Mouse (Mus musculus): ENCODE results near the gene Pnpla2. TPM values are rescaled to one million over a fixed set of nuclear protein-coding genes. Genes with fewer than 3 reads are reported as not detected.

The Pnpla2 gene
- polyA plus RNA-seq, 1 experiment from 2014 or later, result 15.2 TPM

DNA sequence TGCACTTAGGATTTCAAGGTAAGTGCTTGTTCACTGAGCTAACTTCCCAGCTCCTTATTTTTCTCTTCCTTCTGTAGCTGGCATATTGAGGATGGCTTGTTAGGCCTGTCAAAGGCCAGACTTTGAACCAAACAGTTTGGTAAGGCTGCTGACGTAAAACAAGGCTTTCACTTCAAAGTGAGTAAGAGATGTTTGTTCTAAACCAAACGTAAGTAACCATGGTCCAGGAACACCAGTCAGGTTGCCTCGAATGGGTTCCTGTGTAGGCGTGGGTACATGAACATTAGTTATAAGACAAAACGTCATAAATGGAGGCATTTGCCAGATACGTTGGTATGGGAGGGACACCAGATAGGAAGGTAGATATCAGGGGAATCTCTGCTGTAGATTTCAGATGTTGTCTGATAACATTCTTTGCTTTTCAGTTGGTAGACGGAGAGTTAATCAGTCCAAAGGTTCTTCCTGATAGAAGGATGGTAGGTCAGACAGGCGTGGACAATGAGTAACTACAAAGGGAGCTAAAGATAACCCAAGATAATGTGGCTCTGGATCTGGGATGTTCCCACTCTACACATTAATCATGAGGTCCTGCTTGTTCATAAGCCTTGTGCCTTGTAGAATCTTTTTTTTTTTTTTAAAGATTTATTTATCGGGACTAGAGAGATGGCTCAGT, 34.8 kb upstream of the Pnpla2 start:
- 91% methylated on average over 9 of the region's 9 CpGs for WGBS
- no peak overlapping the region for H3K27ac ChIP-seq (replicated peaks)
- no peaks in the 10 kb centered on the region for H3K9me3 ChIP-seq (replicated peaks)
- no peaks in the 10 kb centered on the region for H3K27me3 ChIP-seq (ENCODE audit: low read depth, poor library complexity, severe bottlenecking)
- H3K4me1 ChIP-seq, result no peaks in the 10 kb centered on the region
- no peak for DNase-seq (ENCODE audit: low spot score)
- H3K4me3 ChIP-seq, result no peak overlapping the region
- H3K36me3 ChIP-seq, result no peaks in the 10 kb centered on the region

- Histone ChIP-seq H3K4me3 (no peak overlapping the region), H3K9me3 (replicated peaks) (no peaks in the 10 kb centered on the region), H3K36me3 (no peaks in the 10 kb centered on the region), H3K27me3 (ENCODE audit: low read depth, poor library complexity, severe bottlenecking) (peaks cover 15% of the 10 kb centered on the region; the same call in 1 of the 2 replicates), H3K27ac (replicated peaks) (no peak overlapping the region), H3K4me1 (peaks cover 6% of the 10 kb centered on the region)
- 74% methylated on average over 4 of the region's 4 CpGs for WGBS
- no peak for DNase-seq (ENCODE audit: low spot score)
Measured at GRCm38 (mm10) chr7:141423811-141424210, 31.2 kb upstream of the Pnpla2 start.

- H3K4me1 ChIP-seq, result peaks cover 30% of the 10 kb centered on the region
- no peak overlapping the region for H3K27ac ChIP-seq (replicated peaks)
- no peak overlapping the region for H3K4me3 ChIP-seq
- DNase-seq (ENCODE audit: low spot score), result no peak
- WGBS, result 85% methylated on average over 12 of the region's 12 CpGs
- no peaks in the 10 kb centered on the region for H3K9me3 ChIP-seq (replicated peaks)
- H3K27me3 ChIP-seq (ENCODE audit: low read depth, poor library complexity, severe bottlenecking), result peaks cover 15% of the 10 kb centered on the region; the same call in 1 of the 2 replicates
- peaks cover 22% of the 10 kb centered on the region for H3K36me3 ChIP-seq
Measured at GRCm38 (mm10) chr7:141426948-141427730, 27.9 kb upstream of the Pnpla2 start.

GRCm38 (mm10) chr7:141428701-141429100, 26.3 kb upstream of the Pnpla2 start:
- H3K4me1 ChIP-seq, result peaks cover 45% of the 10 kb centered on the region
- no peaks in the 10 kb centered on the region for H3K9me3 ChIP-seq (replicated peaks)
- no peak for DNase-seq (ENCODE audit: low spot score)
- H3K27me3 ChIP-seq (ENCODE audit: low read depth, poor library complexity, severe bottlenecking), result peaks cover 15% of the 10 kb centered on the region; the same call in 1 of the 2 replicates
- peak overlapping the region; percentile 55 for H3K4me3 ChIP-seq
- peak overlapping the region; percentile 68; the same call in 1 of the 2 replicates for H3K27ac ChIP-seq (replicated peaks)
- WGBS, result 55% methylated on average over 5 of the region's 5 CpGs
- H3K36me3 ChIP-seq, result peaks cover 37% of the 10 kb centered on the region

DNA sequence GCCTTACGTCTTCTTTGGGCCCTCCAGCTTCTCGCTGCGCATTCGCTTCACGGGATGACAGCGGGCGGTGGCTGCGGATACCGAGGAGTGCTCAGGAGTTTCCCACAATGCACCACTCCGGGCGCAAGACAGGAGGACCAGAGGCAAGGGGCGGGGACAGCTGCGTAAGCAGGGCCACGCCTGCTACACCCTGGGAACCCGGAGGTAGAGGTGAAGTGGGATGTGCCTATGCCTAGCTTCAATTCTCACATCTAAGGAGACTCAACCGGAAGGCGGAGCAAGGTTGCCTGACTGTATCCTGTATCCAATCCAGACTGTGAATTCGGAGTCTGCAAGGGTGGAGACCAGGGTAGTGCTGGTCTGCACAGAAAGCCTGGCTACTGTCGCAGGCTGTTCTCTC, 25.7 kb upstream of the Pnpla2 start, which contains the start of gene Cend1:
TSS of gene Cend1 (minus strand) at position 182 of the 400 bp plus-strand sequence.
- H3K27me3 ChIP-seq (ENCODE audit: low read depth, poor library complexity, severe bottlenecking), result peaks cover 15% of the 10 kb centered on the region; the same call in 1 of the 2 replicates
- H3K36me3 ChIP-seq, result peaks cover 39% of the 10 kb centered on the region
- peak within 1 kb of the TSS; percentile 68 for H3K27ac ChIP-seq (replicated peaks)
- H3K4me1 ChIP-seq, result peaks cover 51% of the 10 kb centered on the region
- 3% methylated on average over 19 of the region's 19 CpGs for WGBS
- H3K4me3 ChIP-seq, result peak within 1 kb of the TSS; percentile 55
- peak; percentile 71 for DNase-seq (ENCODE audit: low spot score)
- no peaks in the 10 kb centered on the region for H3K9me3 ChIP-seq (replicated peaks)

DNA sequence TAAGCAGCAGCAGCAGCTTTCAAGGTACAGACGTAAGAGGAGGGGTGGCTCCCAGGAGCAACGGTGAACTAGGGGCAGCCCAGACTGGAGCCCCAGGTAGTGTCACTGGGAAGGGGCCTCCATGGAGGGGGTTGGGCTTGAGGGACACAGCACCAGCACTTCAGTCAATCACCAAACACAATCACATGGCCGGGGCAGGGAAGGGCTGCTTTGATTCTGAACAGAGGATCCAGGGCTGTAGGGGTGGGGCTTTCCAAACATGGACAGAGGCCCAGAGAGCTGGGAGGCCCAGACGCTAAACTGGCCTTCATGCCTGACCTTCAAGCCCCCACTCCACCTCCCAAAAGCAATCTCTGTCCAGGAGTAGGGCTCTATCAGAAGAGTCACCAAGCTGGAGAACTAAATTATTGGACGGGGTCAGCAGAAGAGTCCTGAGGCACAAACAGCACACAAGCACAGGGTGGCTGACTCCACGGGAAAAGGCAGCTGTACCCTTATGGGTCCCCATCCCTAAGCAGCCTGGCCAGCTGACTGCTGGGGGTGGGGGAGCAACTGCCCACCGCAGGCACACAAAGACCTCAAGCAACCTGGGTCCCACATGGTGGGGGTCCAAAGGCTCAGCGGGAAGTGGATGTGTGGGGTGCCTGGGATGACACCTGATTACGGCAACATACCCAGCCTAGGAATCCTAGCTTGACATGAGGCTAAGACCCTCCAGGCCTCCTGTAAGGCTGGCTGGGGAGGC, 25.0 kb upstream of the Pnpla2 start:
- peaks cover 39% of the 10 kb centered on the region for H3K36me3 ChIP-seq
- peaks cover 58% of the 10 kb centered on the region for H3K4me1 ChIP-seq
- no peaks in the 10 kb centered on the region for H3K9me3 ChIP-seq (replicated peaks)
- DNase-seq (ENCODE audit: low spot score), result no peak
- H3K27ac ChIP-seq (replicated peaks), result peak overlapping the region; percentile 68; the same call in 1 of the 2 replicates
- H3K4me3 ChIP-seq, result peak overlapping the region; percentile 55; the same call in 1 of the 2 replicates
- peaks cover 15% of the 10 kb centered on the region; the same call in 1 of the 2 replicates for H3K27me3 ChIP-seq (ENCODE audit: low read depth, poor library complexity, severe bottlenecking)
- WGBS, result 67% methylated on average over 9 of the region's 9 CpGs

DNA sequence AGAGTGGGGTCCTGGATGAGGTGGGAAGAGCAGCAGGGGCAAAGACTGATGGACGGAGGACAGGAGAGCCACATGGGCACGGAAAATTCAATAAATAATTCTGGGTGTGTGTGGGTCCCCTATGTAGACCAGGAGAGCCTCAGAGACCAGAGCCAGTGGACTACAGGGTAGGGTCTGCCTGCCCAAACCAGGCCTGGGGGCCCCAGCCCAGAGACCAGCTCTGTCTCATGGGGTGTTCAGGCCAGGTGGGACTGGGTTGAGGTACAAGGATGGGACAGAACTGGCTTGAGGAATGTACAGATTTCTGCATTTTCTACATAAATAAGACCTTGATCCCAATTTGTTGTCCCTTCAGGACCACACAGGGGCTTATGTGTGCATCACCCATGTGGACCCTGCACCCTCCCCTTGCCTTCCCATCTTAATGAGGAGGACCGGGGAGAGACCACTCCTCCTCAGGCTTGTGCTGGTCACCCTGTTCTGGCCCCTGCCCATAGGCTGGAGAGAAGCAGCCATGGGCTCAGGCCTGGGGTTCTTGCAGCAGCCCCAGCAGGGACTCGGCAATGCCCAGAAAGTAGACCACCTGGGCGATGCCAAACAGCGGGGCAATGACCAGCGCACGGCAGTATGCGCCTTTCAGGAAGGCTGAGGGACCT, 24.3 kb upstream of the Pnpla2 start:
- WGBS, result 93% methylated on average over 9 of the region's 9 CpGs
- H3K4me3 ChIP-seq, result no peak overlapping the region
- H3K4me1 ChIP-seq, result peaks cover 65% of the 10 kb centered on the region
- H3K36me3 ChIP-seq, result peaks cover 39% of the 10 kb centered on the region
- no peak overlapping the region for H3K27ac ChIP-seq (replicated peaks)
- DNase-seq (ENCODE audit: low spot score), result no peak
- peaks cover 15% of the 10 kb centered on the region; the same call in 1 of the 2 replicates for H3K27me3 ChIP-seq (ENCODE audit: low read depth, poor library complexity, severe bottlenecking)
- no peaks in the 10 kb centered on the region for H3K9me3 ChIP-seq (replicated peaks)

- H3K9me3 ChIP-seq (replicated peaks), result no peaks in the 10 kb centered on the region
- peaks cover 39% of the 10 kb centered on the region for H3K36me3 ChIP-seq
- 94% methylated on average over 19 of the region's 19 CpGs for WGBS
- H3K4me3 ChIP-seq, result no peak overlapping the region
- no peak for DNase-seq (ENCODE audit: low spot score)
- peaks cover 74% of the 10 kb centered on the region for H3K4me1 ChIP-seq
- H3K27ac ChIP-seq (replicated peaks), result no peak overlapping the region
- H3K27me3 ChIP-seq (ENCODE audit: low read depth, poor library complexity, severe bottlenecking), result peaks cover 12% of the 10 kb centered on the region; the same call in 1 of the 2 replicates
Measured at GRCm38 (mm10) chr7:141431434-141432185, 23.4 kb upstream of the Pnpla2 start.

DNA sequence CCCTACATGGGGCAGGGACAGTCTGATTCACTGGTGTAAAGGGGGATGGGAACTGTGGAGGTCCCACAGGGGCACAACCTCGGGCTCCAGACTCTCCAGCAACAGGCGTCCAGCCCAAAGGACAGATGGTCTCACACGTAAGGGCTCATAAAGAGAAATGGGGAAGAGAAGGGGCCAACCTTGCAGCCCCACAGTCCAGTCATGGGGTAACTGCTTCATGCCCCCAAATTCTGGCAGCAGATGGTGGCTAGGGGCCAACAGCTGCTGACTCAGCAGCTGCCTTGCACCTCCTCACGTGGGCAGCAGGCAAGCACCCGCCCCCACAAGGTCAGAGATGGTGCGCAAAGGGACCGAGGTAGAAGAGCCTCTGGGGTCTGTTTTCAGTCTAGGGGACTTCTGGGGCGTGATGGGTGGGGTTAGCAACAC, 22.8 kb upstream of the Pnpla2 start:
- DNase-seq (ENCODE audit: low spot score), result no peak
- Histone ChIP-seq H3K27me3 (ENCODE audit: low read depth, poor library complexity, severe bottlenecking) (peaks cover 9% of the 10 kb centered on the region; the same call in 1 of the 2 replicates), H3K4me1 (peaks cover 80% of the 10 kb centered on the region), H3K9me3 (replicated peaks) (no peaks in the 10 kb centered on the region), H3K27ac (replicated peaks) (no peak overlapping the region), H3K36me3 (peaks cover 39% of the 10 kb centered on the region), H3K4me3 (no peak overlapping the region)
- 90% methylated on average over 8 of the region's 8 CpGs for WGBS

DNA sequence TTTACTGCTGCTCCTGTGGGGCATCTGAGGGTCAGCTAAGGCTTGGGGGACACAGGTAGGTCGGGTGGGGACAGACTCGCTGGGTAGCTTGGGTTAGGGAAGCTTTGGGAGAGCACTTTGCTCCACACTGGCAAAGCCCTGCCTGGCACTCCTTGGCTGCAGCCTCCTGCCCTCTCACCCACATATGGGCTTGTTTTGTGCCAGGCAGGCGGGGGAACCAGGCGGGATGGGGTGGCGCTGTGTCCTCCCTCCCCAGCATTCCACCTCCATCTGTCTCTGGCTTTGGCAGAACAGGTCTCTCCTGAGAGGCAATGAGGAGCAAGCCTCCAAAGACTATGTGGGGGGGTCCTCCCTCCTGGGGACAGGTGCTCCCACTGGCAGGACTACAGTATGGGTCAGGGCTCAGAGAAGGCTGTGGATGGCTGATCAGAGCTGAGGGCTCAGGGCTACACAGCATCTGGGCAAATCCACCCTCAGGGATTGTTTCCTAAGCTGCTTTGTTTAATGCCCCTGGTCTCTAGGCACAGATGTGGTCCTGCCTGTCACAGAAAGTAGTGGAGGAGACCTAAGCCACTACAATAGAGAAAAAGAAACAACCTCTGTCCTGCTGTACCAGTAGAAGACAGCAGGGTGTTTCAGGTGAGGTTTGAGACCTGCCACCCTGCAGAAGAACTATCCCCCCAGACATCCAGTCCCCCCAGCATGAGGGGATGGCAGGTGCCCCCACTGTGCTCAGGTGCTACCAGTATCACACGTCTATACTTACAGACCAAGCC, 22.1 kb upstream of the Pnpla2 start:
- peaks cover 88% of the 10 kb centered on the region for H3K4me1 ChIP-seq
- 0 out of 2 replicates have a peak overlapping the region, but pooled peaks have one; percentile 10 for H3K27ac ChIP-seq (replicated peaks)
- 89% methylated on average over 6 of the region's 6 CpGs for WGBS

More for the DNA sequence above, 22.1 kb upstream of the Pnpla2 start:
- peaks cover 44% of the 10 kb centered on the region for H3K36me3 ChIP-seq
- peaks cover 9% of the 10 kb centered on the region; the same call in 1 of the 2 replicates for H3K27me3 ChIP-seq (ENCODE audit: low read depth, poor library complexity, severe bottlenecking)
- no peaks in the 10 kb centered on the region for H3K9me3 ChIP-seq (replicated peaks)
- DNase-seq (ENCODE audit: low spot score), result no peak
- H3K4me3 ChIP-seq, result peak overlapping the region; percentile 72; the same call in 1 of the 2 replicates

Data from midbrain, embryonic 10.5 days (tissue).